Mouse (Mus musculus) thymus, postnatal 36 days (tissue): Measurements from ENCODE around the gene Clmn.

ENCODE experiments used
- DNase-seq, 2 experiments: peaks; one replicate each; pipeline ENCODE4 v3.0.0; 2022; ENCODE audit warnings: mixed read lengths in 2 of 2

Gene Clmn

GRCm38 (mm10) chr12:104864439-104865165 is at the start of gene Clmn:
Gene Clmn, minus strand, starts transcription at chr12:104865076.
- DNase-seq = no peak

GRCm38 (mm10) chr12:104912990-104913389 is 48.1 kb upstream of the Clmn start:
- DNase-seq = no peak

- DNase-seq = no peak
Measured at GRCm38 (mm10) chr12:104912281-104912933, 47.5 kb upstream of the Clmn start.

GRCm38 (mm10) chr12:104909750-104910149 is 44.9 kb upstream of the Clmn start:
- no peak for DNase-seq

GRCm38 (mm10) chr12:104908986-104909385 is 44.1 kb upstream of the Clmn start:
- DNase-seq = no peak

GRCm38 (mm10) chr12:104908024-104908781 is 43.3 kb upstream of the Clmn start:
- no peak for DNase-seq

GRCm38 (mm10) chr12:104907133-104907532 is 42.3 kb upstream of the Clmn start:
- no peak for DNase-seq

- DNase-seq = no peak
Measured at GRCm38 (mm10) chr12:104904138-104904537, 39.3 kb upstream of the Clmn start.

- DNase-seq = no peak
Measured at GRCm38 (mm10) chr12:104902392-104903053, 37.6 kb upstream of the Clmn start.

GRCm38 (mm10) chr12:104901320-104901719 is 36.4 kb upstream of the Clmn start:
- no peak for DNase-seq

- no peak for DNase-seq
Measured at GRCm38 (mm10) chr12:104899835-104900234, 35.0 kb upstream of the Clmn start.

GRCm38 (mm10) chr12:104899161-104899560 is 34.3 kb upstream of the Clmn start:
- no peak for DNase-seq

- no peak for DNase-seq
Measured at GRCm38 (mm10) chr12:104898718-104899117, 33.8 kb upstream of the Clmn start.

GRCm38 (mm10) chr12:104897051-104897618 is 32.3 kb upstream of the Clmn start:
- DNase-seq = no peak

GRCm38 (mm10) chr12:104896640-104897039 is 31.8 kb upstream of the Clmn start:
- no peak for DNase-seq

GRCm38 (mm10) chr12:104892245-104892644 is 27.4 kb upstream of the Clmn start:
- DNase-seq = no peak

- DNase-seq = no peak
Measured at GRCm38 (mm10) chr12:104890066-104890465, 25.2 kb upstream of the Clmn start.

- no peak for DNase-seq
Measured at GRCm38 (mm10) chr12:104886104-104886503, 21.2 kb upstream of the Clmn start.

- DNase-seq = no peak
Measured at GRCm38 (mm10) chr12:104882533-104882932, 17.7 kb upstream of the Clmn start.

- no peak for DNase-seq
Measured at GRCm38 (mm10) chr12:104882061-104882460, 17.2 kb upstream of the Clmn start.

GRCm38 (mm10) chr12:104881518-104882060 is 16.7 kb upstream of the Clmn start:
- DNase-seq = no peak

- no peak for DNase-seq
Measured at GRCm38 (mm10) chr12:104880367-104880766, 15.5 kb upstream of the Clmn start.
